Mouse (Mus musculus) liver, embryonic 14.5 days (tissue): ENCODE results near the gene Gmpr.

Experiments
- CTCF ChIP-seq: IDR thresholded peaks from 2 replicates; pipeline ENCODE4 v1.5.1; 2016; ENCODE audit warnings: antibody characterized with exemption, low read depth, control low read depth
- EP300 ChIP-seq: IDR thresholded peaks from 2 replicates; pipeline ENCODE4 v1.6.1; 2016; ENCODE audit warnings: antibody characterized with exemption, low read depth

GRCm38 (mm10) chr13:45461370-45461958 is 45.8 kb upstream of the Gmpr start:
- no peak for TF ChIP-seq CTCF
- no peak for TF ChIP-seq EP300
